Mouse (Mus musculus) T-helper 17 cell (primary cell): ENCODE results near the gene Syndig1.

Experiments used
- in situ Hi-C, 2 experiments: fragments of 300-600 bp; cut with MboI, MseI; formaldehyde crosslinking; loops; 1 replicate in 1 of 2; 2 replicates in 1 of 2; pipeline ENCODE4 v1.15.1; 2025; ENCODE audit warnings: high pct_unique_total_duplicates in 2 of 2

Syndig1 gene

GRCm38 (mm10) chr2:149872496-149872895 is 43.5 kb downstream of the Syndig1 start:
- in situ Hi-C loops = loop anchor here in 1 of 2 experiments (10.0 kb wide), 1 partner anchor 842 kb away; no protein-coding TSS in a partner anchor

- in situ Hi-C loops = loop anchor here in 1 of 2 experiments (10.0 kb wide), 1 partner anchor 841 kb away; no protein-coding TSS in a partner anchor
Measured at GRCm38 (mm10) chr2:149873346-149873745, 44.3 kb downstream of the Syndig1 start.

- in situ Hi-C loops = loop anchor here in 1 of 2 experiments (10.0 kb wide), 1 partner anchor 837 kb away; no protein-coding TSS in a partner anchor
Measured at GRCm38 (mm10) chr2:149877954-149878353, 48.9 kb downstream of the Syndig1 start.

GRCm38 (mm10) chr2:149887634-149888033 is 58.6 kb downstream of the Syndig1 start:
- in situ Hi-C loops = no loop called here

- in situ Hi-C loops = no loop called here
Measured at GRCm38 (mm10) chr2:149891647-149892046, 62.6 kb downstream of the Syndig1 start.

- in situ Hi-C loops = no loop called here
Measured at GRCm38 (mm10) chr2:149896337-149896736, 67.3 kb downstream of the Syndig1 start.

GRCm38 (mm10) chr2:149899615-149900014 is 70.6 kb downstream of the Syndig1 start:
- in situ Hi-C loops = no loop called here

GRCm38 (mm10) chr2:149900606-149901005 is 71.6 kb downstream of the Syndig1 start:
- in situ Hi-C loops = no loop called here

GRCm38 (mm10) chr2:149904405-149904804 is 75.4 kb downstream of the Syndig1 start:
- in situ Hi-C loops = no loop called here

- in situ Hi-C loops = no loop called here
Measured at GRCm38 (mm10) chr2:149906694-149907093, 77.7 kb downstream of the Syndig1 start.

GRCm38 (mm10) chr2:149917162-149917561 is 88.2 kb downstream of the Syndig1 start:
- in situ Hi-C loops = no loop called here

GRCm38 (mm10) chr2:149923561-149923960 is 94.5 kb downstream of the Syndig1 start:
- in situ Hi-C loops = no loop called here

GRCm38 (mm10) chr2:149925911-149926310 is 96.9 kb downstream of the Syndig1 start:
- in situ Hi-C loops = no loop called here

GRCm38 (mm10) chr2:149927001-149927400 is 98.0 kb downstream of the Syndig1 start:
- in situ Hi-C loops = no loop called here

- in situ Hi-C loops = no loop called here
Measured at GRCm38 (mm10) chr2:149927481-149927880, 98.5 kb downstream of the Syndig1 start.

- in situ Hi-C loops = no loop called here
Measured at GRCm38 (mm10) chr2:149929986-149930385, 101.0 kb downstream of the Syndig1 start.

- in situ Hi-C loops = no loop called here
Measured at GRCm38 (mm10) chr2:149931111-149931510, 102.1 kb downstream of the Syndig1 start.

GRCm38 (mm10) chr2:149932095-149932494 is 103.1 kb downstream of the Syndig1 start:
- in situ Hi-C loops = no loop called here

- in situ Hi-C loops = no loop called here
Measured at GRCm38 (mm10) chr2:149933247-149933898, 104.4 kb downstream of the Syndig1 start.

- in situ Hi-C loops = no loop called here
Measured at GRCm38 (mm10) chr2:149934139-149934538, 105.1 kb downstream of the Syndig1 start.

GRCm38 (mm10) chr2:149938829-149939228 is 109.8 kb downstream of the Syndig1 start:
- in situ Hi-C loops = no loop called here

GRCm38 (mm10) chr2:149939586-149939985 is 110.6 kb downstream of the Syndig1 start:
- in situ Hi-C loops = no loop called here

GRCm38 (mm10) chr2:149950641-149951040 is 121.6 kb downstream of the Syndig1 start:
- in situ Hi-C loops = no loop called here
